Mouse (Mus musculus): Measurements from ENCODE around the gene Pcca.

Gene Pcca

DNA sequence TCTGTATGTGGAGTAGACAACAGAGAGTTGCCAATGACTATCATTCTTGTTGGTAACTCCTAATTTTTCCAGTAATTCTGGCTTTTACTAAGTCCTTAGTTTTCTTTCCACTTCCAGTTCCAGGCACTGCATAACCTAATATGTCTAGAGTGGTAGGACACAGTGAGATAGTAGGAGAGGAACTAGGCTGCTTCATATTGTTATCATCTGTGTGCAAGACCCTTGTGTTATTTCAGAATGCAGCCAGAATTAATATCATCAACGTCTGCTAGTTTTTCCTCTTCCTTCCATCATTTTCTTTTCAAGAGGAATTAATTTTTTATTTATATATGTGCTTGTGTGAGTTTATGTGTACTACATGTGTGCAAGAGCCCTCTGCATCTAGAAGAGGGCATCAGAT is 114.1 kb downstream of the Pcca start:
- no peak for DNase-seq (ENCODE audit: low spot score)

DNA sequence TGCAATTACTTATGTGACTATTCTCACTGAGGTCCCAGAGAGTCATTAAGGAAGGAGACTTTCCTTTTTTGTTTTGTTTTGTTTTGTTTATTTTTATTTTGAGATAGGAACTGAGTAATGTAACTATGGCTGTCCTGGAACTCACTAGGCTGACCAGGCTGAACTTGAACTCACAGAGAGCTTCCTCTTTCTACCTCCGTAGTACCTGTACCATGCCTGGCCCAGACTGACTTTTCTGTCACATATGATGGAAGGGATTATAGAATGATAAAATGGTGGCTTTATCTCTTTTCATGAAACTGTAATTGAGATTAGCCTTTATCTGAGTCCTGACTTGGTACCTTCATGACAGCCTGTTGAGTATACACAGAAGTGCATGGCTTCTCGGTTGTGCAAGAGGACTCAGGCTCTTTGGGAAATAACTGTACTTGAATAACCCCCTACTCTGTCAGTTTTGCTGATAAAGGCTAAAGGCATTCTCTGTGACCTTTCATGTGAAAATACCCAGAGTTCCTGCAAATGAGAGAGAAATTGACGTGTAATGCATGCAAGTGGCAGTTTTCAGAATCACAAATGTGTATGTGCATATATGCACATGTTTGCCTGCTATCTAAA is 115.3 kb downstream of the Pcca start:
- DNase-seq (ENCODE audit: low spot score), result no peak

DNA sequence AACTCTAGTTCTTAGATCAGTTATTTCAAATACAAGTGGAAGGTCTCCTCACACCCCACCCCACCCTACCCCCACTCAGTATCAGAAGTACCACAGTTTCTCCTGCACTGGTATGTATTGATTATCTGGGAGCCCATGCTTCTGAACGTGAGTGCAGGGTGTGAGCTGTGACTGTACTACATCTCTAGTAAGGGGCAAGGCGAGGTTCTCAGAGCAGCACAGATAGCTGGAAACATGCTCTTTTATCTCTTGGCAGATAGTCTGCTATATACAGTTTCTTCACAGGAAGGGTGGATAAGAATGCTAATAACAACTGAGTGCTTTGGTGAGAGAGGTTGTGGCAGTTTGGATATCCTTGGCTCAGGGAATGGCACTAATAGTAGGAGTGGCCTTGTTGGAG is 117.6 kb downstream of the Pcca start:
- no peak for DNase-seq (ENCODE audit: low spot score)

DNA sequence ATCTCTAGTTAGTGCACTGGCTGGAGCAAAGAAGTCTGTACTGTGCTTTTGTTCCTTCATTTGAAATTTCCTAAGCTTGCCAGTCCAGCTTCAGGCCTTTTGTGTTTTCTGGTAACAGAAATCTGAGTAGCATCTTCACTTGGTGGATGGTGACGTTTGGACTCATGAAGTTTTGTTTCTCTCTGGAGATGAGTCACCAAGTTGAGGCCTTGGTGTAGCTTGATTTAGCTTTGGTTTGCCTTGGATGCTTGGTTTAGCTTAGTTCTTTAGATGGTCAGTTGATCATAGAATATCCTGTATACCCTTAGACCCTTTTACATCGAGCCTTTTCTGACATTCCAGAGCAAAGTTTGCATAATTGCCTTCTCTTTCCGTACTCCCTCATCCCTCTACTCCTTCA is 141.5 kb downstream of the Pcca start:
- no peak for DNase-seq (ENCODE audit: low spot score)

DNA sequence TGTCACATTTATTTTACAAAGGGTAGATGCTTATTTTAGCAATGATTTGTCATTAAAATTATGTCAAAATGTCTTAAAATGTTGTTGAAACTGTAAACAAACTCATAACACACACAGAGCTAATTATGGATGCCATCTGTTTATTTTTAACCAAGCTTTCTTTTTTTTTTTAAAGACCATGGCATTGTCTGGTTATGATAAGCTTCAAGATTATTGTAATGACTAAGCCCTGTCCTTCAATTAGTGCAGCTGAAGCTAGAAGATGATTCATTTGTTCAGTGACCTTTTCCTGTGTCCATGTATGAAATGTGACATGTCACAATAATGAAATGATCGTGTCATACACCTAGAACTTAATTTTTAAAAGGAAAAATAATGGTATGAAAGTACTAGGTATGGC is 149.5 kb downstream of the Pcca start:
- no peak for DNase-seq (ENCODE audit: low spot score)

DNA sequence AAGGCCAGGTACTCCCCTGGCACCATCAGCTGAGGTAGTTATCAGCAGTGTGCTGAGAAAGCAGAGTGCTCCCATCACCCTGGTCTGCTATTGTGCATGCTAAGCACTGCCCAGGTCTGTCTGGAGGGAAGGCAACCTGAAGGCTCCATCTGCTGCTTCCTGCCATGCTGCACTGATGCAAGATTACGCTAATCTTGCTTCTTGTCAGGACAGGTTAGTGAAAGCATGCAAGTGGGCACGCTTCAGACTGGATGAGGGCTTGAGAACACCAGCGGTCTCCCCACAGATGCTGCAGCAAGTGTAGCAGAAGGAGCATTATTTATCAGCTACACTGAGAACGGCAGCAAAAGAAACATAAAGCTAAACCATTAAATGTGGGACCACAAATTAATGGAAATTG is 150.1 kb downstream of the Pcca start:
- DNase-seq (ENCODE audit: low spot score), result no peak

DNA sequence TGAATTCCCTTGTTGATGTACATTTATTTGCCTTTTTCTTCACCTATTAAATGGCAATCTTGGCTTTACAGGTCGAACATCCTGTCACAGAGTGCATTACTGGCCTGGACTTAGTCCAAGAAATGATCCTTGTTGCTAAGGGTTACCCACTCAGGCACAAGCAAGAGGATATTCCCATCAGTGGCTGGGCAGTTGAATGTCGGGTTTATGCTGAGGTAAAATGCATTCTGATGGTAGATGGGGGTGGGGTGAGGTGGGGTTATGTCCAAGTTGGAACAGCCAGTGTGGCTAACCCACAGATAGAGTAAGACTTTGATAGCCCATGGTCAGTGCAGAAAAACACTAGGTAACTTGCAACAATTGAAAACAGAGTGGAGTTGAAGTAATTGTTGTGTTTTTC is 150.7 kb downstream of the Pcca start:
- DNase-seq (ENCODE audit: low spot score), result no peak

DNA sequence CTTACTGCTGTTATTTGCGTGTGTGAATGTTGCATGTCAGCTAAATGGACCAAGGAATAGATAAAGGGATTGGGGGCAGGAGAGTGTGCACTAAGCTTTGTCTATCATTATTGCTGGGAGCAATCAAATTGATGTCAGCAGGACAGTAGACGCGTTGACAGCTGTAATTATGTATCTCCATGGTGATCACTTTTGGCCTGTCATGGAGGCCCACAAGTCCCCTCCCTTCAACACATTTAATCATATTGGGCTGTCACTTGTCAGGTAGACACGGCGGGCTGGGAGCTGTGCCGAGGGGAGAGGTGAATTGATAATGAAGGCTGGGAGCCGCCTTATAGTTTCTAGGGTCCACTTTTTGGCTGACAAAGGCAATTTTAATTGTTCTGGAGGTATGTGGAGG is 153.3 kb downstream of the Pcca start:
- no peak for DNase-seq (ENCODE audit: low spot score)

DNA sequence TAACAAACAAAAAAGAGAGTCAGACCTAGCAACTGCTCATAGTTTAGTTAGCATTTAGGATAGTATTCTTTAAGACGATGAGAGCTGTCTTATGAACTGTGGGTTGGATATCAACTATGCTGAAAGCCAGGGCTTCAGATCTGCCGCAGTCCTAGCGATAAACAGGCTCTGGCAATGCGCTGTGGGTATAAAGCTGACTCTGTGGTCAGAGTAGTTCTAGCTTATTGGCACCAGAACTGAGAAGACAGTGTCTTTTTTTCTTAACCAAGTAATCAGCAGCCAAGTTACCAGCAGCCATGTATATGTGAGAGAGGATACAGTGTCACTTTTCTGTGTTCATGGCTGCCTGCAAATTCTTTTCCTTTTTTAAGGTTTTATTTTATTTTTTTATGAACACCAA is 154.3 kb downstream of the Pcca start:
- no peak for DNase-seq (ENCODE audit: low spot score)

DNA sequence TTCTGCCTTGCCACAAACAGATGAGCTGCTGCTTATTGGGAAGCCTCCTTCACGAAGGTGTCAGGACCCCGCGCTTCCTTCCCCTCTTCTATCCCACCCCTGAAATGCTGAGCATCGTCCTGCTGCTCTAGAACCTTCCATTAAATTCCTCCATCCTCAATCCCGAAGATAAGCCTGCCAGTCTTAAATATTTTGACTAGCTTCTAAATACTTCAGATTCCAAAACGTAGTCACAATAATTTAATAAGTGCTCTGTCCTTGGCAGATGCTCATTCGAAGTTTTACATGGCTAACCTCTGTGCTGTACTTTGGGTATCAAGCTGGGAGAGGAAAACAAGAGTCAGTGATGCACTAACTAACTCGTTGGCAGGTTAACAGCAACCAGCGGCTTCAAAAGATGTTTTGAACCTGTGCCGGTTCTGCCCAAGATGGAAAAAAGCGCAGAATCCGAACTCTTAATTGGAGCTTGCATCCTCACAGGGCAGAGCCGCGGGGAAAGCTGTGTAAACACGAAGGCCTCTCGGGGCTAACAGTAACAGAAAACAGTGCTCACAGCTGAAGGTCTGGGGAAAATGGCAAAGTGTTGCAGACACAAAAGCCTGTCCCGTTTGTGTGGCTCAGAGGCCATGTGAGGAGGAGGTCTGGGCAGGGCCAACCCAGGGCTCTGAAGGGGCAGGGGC is 155.2 kb downstream of the Pcca start:
- DNase-seq (ENCODE audit: low spot score), result no peak

DNA sequence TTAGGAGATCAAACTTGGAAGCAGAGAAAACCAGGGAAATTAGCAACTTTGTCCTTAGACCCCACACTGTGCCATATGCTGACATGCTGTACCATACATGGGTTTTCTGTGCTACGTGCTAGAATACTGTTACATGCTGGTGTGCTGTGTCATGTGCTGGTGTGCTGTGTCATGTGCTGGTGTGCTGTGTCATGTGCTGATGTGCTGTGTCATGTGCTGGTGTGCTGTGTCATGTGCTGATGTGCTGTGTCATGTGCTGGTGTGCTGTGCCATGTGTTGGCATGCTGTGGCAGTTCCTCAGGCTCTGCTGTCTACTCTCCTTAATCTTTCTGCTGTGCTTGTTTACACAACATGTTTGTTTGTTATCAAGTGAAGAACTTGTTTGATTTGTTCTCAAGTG is 157.4 kb downstream of the Pcca start:
- no peak for DNase-seq (ENCODE audit: low spot score)

DNA sequence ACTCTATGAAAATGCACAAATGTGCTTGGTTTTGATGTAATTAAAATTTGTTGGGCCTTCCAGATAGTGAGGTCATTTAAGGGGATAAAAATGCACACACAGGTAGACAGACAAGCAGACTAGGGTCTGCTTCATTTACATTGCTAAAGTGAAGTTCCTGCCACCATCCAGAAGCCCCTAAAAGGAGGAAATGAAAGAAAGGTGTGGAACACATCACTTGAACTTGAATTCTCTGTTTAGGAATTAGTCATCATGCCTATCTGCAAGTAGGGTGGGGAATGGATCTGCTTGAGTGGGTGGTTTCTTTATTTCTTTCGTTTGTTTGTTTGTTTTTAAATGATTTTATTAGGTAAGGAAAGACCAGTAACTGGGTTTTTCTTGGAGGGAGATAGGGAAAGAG is 166.2 kb downstream of the Pcca start:
- DNase-seq (ENCODE audit: low spot score), result no peak

DNA sequence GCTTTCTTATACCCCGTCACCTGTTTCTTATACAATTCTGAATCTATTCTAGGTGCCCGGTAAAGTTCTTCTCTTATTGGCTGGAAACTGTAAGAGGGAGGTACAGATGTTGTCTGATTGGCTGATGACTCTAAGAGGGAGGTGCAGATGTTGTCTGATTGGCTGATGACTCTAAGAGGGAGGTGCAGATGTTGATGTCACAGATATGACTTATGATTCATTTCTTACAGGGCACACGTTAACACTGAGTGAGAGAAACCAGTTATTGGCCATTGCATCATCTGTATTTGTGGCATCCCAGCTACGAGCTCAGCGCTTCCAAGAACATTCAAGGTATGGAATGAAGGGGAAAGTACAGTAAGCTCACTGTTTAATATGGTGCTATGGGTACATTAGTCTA is 179.7 kb downstream of the Pcca start:
- DNase-seq (ENCODE audit: low spot score), result no peak

DNA sequence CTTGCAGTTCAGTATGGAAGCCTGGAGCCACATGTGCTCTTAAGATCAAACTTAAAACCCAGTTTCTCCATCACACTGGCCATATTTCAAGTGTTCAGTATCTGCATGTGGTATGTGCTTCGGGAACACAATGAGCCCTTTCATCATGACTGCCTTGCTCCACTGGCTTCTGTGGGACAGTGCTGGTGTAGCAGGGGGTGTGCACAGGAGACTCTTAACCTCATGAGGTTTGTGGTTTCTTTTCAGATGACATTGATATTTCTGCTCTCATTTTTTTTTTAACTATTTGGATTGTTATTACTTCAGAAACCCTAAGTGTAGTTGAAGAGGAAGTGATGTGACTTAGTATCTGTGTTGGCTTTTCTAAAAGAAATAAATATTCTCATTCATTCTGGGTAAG is 180.8 kb downstream of the Pcca start:
- DNase-seq (ENCODE audit: low spot score), result no peak

DNA sequence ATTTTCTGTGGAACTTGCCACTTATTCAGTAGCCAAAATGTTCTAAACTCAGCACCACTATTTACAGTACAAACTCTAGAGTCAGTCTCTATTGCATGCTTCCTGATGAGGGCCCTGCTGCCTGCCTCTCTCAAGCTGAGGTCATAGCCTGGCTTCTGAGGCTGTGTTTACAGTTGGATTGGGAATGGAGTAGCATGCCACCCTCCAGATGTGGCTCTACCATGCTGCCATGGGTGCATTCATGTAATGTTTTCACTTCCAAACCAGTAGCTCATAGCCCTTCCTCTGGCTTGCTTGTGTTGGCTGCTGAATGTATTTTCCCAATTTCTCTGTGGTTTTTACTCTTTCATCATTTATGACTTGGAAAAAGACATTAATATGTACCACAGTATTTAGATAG is 181.9 kb downstream of the Pcca start:
- no peak for DNase-seq (ENCODE audit: low spot score)

DNA sequence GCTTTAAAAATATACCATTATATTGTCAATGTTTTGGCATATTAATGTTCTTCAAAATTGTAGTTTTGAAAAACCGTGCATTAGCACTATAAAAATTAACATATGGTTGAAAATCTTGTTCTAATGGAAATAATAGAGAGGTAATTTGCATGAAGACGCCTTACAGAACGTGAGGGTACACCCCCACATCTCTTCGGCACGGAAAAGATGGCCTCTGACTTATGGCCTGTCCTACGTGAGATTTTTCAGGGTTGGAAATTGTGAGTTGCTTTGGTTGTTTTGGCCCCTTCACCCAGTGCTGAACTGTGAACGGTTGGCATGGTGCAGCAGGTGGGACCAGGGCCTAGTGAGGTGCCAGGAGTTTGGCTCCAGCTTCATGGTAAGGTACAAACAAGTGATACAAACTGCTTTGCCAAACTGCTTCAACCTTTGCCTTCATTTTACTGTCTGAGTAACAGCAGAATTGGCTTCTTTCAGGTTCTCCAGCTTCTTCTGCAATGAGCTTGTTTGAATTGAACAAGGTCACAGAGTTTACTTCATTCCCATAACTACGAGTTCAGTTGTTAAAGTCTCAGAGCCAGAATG is 185.5 kb downstream of the Pcca start:
- DNase-seq (ENCODE audit: low spot score), result no peak

DNA sequence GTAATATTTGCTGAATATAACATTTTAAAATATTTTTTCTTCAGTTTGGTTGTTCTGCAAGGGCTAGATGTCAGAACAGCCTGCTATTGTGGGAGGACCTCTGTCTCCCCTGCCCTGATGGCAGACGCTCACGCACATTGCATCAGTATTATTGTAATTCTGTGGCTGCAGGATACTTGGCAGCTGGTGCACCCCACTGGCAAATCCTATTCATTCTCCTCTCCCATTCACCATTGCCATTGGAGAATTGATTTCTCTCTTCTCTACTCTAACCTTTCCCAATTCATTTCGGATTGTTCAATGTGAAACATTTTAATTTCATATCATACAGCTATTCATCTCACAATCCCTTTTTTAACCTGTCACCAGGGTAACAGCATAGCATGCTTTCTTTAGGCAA is 186.9 kb downstream of the Pcca start:
- DNase-seq (ENCODE audit: low spot score), result no peak

DNA sequence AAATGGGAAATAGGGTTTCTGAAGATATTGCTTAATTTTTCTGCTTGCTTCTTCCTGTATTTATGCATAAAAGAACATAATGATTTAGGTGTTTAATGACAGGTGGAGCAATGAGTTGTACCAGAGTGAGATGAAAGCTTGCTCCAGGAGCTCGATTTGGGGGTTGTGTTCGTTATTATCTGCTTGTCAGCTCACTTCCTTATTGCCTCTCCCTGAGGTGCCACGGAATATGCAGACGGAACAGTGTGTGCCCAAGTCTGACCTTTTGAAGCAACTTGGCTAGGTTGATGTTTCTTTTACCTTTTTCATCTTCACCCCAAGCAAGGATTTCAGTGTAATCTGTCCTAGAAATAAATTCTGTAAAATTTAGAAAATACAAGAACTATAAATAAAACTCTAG is 187.6 kb downstream of the Pcca start:
- no peak for DNase-seq (ENCODE audit: low spot score)

DNA sequence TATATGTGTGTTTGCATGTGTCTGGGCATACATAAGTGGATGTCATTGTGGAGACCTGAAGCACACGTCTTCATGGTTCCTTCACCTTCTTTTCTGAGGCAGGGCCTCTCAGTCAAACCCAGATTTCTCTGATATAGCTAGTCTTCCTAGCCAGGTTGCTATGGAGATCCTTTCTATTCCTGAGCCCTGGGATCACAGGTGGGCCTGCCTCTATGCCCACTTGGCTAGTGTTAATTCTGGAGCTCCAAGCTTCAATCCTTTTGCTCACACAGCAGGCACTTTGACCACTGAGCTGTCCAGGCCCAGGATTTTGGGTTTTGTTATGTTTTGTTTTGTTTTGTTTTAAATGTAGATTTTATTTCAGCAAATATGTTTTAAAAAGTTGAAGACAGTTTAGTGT is 192.3 kb downstream of the Pcca start:
- DNase-seq (ENCODE audit: low spot score), result no peak

DNA sequence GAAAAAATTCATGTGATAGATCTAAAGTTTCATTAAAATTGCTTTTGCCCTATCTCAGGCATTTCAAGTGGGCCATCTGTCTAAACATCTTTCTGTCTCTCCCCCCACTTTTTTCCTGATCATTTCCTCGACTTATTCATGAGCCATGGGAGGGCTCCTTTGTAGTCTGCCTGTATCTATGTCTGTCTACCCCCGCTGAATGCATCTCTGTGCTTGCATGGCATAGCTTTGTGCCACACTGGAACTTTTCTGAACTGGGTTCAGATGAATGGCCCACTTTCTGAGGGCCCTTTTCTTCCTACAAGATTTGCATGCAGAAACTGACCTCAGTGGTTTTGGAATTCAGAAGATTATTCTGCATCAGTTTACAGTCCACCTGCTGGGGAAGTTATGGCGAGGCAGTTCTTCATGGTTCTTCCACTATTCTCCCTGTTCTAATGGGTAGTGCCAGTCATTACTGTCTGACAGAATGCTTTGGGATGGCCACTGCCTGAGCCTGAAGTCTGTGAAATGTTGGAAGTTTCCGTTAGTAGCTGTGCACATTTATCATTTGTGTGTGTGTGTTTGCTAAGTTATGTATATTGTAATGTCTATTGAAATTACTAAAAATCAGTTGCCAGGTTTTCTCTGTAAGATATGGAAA is 195.4 kb downstream of the Pcca start:
- no peak for DNase-seq (ENCODE audit: low spot score)

DNA sequence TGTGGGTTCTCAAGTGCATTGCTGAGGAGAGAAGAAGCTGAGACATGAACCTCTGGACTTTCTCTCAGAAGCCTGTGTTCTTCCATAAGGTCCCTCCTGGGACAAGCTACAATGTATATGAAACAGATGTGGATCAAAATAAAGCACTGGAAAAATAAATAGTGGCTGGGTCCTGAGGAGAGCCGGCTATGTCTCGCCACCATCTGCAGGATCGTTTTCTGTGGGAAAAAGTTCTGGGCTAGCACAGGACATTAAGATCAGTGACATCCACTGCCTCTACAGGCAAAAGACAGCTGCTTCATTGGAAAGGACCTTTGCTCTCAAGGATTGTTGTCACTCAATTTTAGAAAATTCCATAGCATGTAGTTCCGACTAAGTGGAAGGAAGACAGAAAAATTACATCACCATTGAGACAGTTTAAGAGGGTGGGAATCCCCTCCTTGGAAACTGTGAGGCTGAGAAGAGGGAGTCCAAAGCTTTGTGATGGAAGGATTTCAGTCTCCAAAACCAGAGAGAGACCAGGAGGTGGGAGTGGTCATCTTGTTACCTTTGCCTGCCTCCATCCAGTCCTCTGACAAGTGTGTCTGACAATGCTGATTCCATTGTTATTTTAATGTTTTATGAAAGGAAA is 196.9 kb downstream of the Pcca start:
- DNase-seq (ENCODE audit: low spot score), result no peak

DNA sequence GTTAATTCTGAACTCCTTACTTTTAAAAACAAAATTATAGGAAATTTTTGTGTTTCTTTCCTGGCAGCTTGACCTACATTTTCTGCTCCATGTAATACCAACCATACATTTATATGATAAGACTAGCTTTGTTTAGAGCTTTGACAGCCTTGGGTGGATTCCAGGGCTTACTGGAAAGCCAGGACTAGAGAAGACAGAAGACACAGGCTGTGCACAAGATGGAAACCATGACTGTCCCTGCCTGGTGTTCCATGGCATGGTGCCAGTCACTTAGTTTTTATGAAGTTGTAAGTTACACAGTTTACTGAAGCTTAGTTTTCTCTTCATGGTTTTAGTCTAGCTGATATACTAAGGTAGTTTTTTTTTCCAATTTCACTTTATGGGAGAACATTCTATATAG is 202.7 kb downstream of the Pcca start:
- DNase-seq (ENCODE audit: low spot score), result no peak

All from T-cell, adult 2 months (primary cell).